Mouse (Mus musculus): Measurements from ENCODE around the gene Gm136. TPM values are rescaled to one million over a fixed set of nuclear protein-coding genes. Genes with fewer than 3 reads are reported as not detected.

The Gm136 gene
- total RNA-seq (2012; rRNA removed): not detected in 2 replicates
- total RNA-seq (2014; rRNA removed): not detected in 2 replicates
- not detected in 2 replicates for polyA plus RNA-seq (2012; ENCODE audit: insufficient read length, low read depth)

DNA sequence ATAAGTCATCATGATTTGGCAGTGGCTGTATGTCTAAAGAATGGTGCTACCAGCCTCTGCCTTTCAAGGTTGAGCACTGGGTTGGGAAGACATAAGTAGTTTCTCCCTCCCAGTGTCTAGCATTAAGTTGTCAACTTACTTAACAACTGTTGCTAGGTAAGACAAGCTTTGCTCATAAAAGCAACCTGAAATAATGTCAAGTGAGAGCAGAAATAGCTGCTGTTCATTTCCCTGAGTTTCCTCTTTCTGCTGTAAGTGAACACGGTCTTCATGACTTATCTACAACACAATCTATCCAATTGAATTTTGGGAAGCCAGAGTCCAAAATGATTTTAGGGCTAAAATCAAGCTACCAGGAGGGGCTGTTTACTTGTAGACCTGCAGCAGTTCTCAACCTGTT, at the start of gene Gm136:
Gene Gm136 (minus strand): TSS at position 101 of the 400 bp plus-strand sequence.
- dilution Hi-C loops (cut with MboI; ENCODE audit: extremely low pct_ligation_motif_present, extremely low pct_unique_long_range_greater_than_20kb, low sequenced_read_pairs): no loop called here
- H3K9ac ChIP-seq (ENCODE audit: insufficient read depth, low read depth): no peak within 1 kb of the TSS
- peaks cover 10% of the 10 kb centered on the region for H3K27me3 ChIP-seq (replicated peaks)
- H3K4me2 ChIP-seq (ENCODE audit: insufficient read depth, low read depth, poor library complexity, severe bottlenecking): no peak within 1 kb of the TSS
- no peaks in the 10 kb centered on the region for H3K36me3 ChIP-seq (replicated peaks in 1 of 2; ENCODE audit: control insufficient read depth in 1 of 2, insufficient read depth in 1 of 2, low read length in 1 of 2)
- H3K27ac ChIP-seq (ENCODE audit: insufficient read depth, low read depth): no peak within 1 kb of the TSS
- H3K79me2 ChIP-seq (replicated peaks; ENCODE audit: control insufficient read depth, extremely low read depth, insufficient read depth, poor library complexity, severe bottlenecking): no peaks in the 10 kb centered on the region
- H3K9me3 ChIP-seq (replicated peaks; ENCODE audit: low read length): no peaks in the 10 kb centered on the region
- in situ Hi-C loops (cut with MboI; ENCODE audit: low pct_ligation_motif_present, low pct_unique_long_range_greater_than_20kb, low sequenced_read_pairs): no loop called here
- no peak within 1 kb of the TSS for H3K4me3 ChIP-seq (replicated peaks in 1 of 3; ENCODE audit: low read depth in 2 of 3, low read length in 2 of 3, poor library complexity in 1 of 3)
- DNase-seq (ENCODE audit: extremely low read depth): no peak
- TF ChIP-seq MAX (IDR thresholded peaks at IDR 0.05; ENCODE audit: low read length) (no peak), JUND (conservative IDR thresholded peaks at IDR 0.05; ENCODE audit: low read depth, low read length) (no peak), CHD2 (IDR thresholded peaks at IDR 0.05; ENCODE audit: low read length) (no peak), SMC3 (IDR thresholded peaks at IDR 0.05; ENCODE audit: low read depth, low read length) (no peak), IRF4 (IDR thresholded peaks at IDR 0.05; ENCODE audit: low read depth, low read length) (no peak)
- H3K4me1 ChIP-seq (ENCODE audit: control insufficient read depth in 1 of 2, insufficient read depth in 2 of 2): no peaks in the 10 kb centered on the region

DNA sequence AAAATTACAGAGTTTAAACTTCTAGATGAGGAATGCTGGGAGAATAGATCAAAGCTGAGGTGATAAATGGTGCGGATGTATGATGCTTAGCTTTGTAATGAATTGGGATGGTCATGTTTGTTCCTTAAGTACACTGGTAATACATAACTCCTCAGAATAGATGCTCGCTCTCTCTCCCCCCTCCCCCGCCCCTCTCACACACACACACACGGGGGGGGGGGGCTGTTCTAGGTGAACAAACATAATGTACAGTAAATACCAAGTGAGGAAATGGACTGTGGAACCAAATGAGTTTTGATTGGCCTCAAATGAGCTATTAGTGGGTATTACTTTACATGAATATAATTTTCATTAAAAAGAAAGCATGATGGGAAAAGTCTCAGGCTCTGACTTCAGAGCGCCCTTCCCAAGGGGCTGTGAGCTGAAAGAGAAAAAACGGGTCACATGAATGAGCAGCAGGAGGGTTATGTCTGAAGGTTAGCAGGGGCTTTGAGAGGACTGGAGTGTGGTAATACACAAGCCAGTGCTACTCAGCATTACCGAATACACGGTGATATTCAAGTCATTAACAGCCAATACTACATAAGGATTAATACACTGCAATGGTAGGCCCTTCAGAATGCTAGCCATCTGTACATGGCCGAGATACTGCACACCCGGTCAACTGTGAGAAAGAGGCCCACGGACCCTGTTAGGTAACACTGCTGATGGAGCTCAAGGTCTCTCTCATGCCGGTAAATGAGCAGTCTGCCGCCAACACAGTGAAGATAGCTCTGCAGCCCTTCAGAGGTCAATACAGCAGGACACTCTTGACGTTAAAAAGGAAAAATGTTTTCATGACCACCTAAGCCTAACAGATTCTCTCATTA, 45.3 kb upstream of the Gm136 start:
- Histone ChIP-seq H3K4me3 (replicated peaks in 1 of 3; ENCODE audit: low read depth in 2 of 3, low read length in 2 of 3, poor library complexity in 1 of 3) (no peak overlapping the region), H3K4me1 (ENCODE audit: control insufficient read depth in 1 of 2, insufficient read depth in 2 of 2) (peaks cover 0 to 7% of the 10 kb centered on the region in 2 experiments; a peak in 3 of 4 replicates), H3K27ac (ENCODE audit: insufficient read depth, low read depth) (no peak overlapping the region), H3K9me3 (replicated peaks; ENCODE audit: low read length) (no peaks in the 10 kb centered on the region), H3K79me2 (replicated peaks; ENCODE audit: control insufficient read depth, extremely low read depth, insufficient read depth, poor library complexity, severe bottlenecking) (no peaks in the 10 kb centered on the region), H3K4me2 (ENCODE audit: insufficient read depth, low read depth, poor library complexity, severe bottlenecking) (no peak overlapping the region), H3K9ac (ENCODE audit: insufficient read depth, low read depth) (no peak overlapping the region), H3K36me3 (replicated peaks in 1 of 2; ENCODE audit: control insufficient read depth in 1 of 2, insufficient read depth in 1 of 2, low read length in 1 of 2) (peaks cover 8 to 24% of the 10 kb centered on the region in 2 experiments), H3K27me3 (replicated peaks) (no peaks in the 10 kb centered on the region)
- no peak for DNase-seq (ENCODE audit: extremely low read depth)
- in situ Hi-C loops (cut with MboI; ENCODE audit: low pct_ligation_motif_present, low pct_unique_long_range_greater_than_20kb, low sequenced_read_pairs): no loop called here
- TF ChIP-seq ZKSCAN1 (IDR thresholded peaks at IDR 0.05; ENCODE audit: borderline replicate concordance, low read depth, low read length) (no peak), USF1 (IDR thresholded peaks at IDR 0.05; ENCODE audit: low read depth, low read length) (no peak), JUND (conservative IDR thresholded peaks at IDR 0.05; ENCODE audit: low read depth, low read length) (no peak), IRF4 (IDR thresholded peaks at IDR 0.05; ENCODE audit: low read depth, low read length) (no peak), CHD2 (IDR thresholded peaks at IDR 0.05; ENCODE audit: low read length) (no peak)
- dilution Hi-C loops (cut with MboI; ENCODE audit: extremely low pct_ligation_motif_present, extremely low pct_unique_long_range_greater_than_20kb, low sequenced_read_pairs): no loop called here

DNA sequence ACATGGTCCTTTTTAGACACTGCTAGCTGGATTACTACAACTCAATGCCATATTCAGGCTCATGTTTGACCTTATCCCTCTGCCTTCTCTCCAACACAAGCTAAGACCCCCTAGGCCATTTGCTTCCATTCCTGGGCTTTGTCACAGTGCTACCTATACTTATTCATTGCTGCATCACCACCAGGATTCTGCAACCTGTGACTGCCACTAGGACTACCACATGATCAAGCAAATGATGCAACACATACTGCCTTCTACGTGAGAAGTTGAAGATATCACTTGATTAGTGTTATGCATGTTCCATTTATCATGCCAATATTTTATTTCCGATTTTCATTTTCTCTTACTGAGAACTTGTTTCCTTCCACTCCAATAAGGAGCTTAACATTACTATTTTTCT, 41.9 kb upstream of the Gm136 start:
- dilution Hi-C loops (cut with MboI; ENCODE audit: extremely low pct_ligation_motif_present, extremely low pct_unique_long_range_greater_than_20kb, low sequenced_read_pairs) (no loop called here), in situ Hi-C loops (cut with MboI; ENCODE audit: low pct_ligation_motif_present, low pct_unique_long_range_greater_than_20kb, low sequenced_read_pairs) (no loop called here)
- no peak for TF ChIP-seq USF2 (conservative IDR thresholded peaks at IDR 0.05; ENCODE audit: low read depth, low read length)
- TF ChIP-seq RCOR1 (conservative IDR thresholded peaks at IDR 0.05; ENCODE audit: low read depth, low read length): no peak
- TF ChIP-seq ZNF384 (IDR thresholded peaks at IDR 0.05; ENCODE audit: low read depth, low read length): no peak
- no peak for TF ChIP-seq MXI1 (IDR thresholded peaks at IDR 0.05; ENCODE audit: low read depth, low read length)
- no peak for TF ChIP-seq MYC (IDR thresholded peaks at IDR 0.05; ENCODE audit: low read depth, low read length)
- no peak for TF ChIP-seq E2F4 (IDR thresholded peaks at IDR 0.05; ENCODE audit: insufficient replicate concordance, low read depth, low read length)
- no peak for TF ChIP-seq POLR2A (IDR thresholded peaks at IDR 0.05; ENCODE audit: low read depth, low read length)
- no peak for TF ChIP-seq ZC3H11A (IDR thresholded peaks at IDR 0.05; ENCODE audit: low read depth, low read length)
- TF ChIP-seq NELFE (IDR thresholded peaks at IDR 0.05; ENCODE audit: low read depth, low read length): no peak
- no peak for TF ChIP-seq PAX5 (IDR thresholded peaks at IDR 0.05; ENCODE audit: low read length)
- TF ChIP-seq RAD21 (IDR thresholded peaks at IDR 0.05; ENCODE audit: low read depth, low read length): no peak
- TF ChIP-seq NRF1 (IDR thresholded peaks at IDR 0.05; ENCODE audit: low read depth, low read length): no peak
- TF ChIP-seq ETS1 (conservative IDR thresholded peaks at IDR 0.05; ENCODE audit: low read depth, low read length): no peak
- no peak for TF ChIP-seq ZKSCAN1 (IDR thresholded peaks at IDR 0.05; ENCODE audit: borderline replicate concordance, low read depth, low read length)

More for the DNA sequence above, 41.9 kb upstream of the Gm136 start:
- H3K9me3 ChIP-seq (replicated peaks; ENCODE audit: low read length): no peaks in the 10 kb centered on the region
- no peak overlapping the region for H3K9ac ChIP-seq (ENCODE audit: insufficient read depth, low read depth)
- no peak for DNase-seq (ENCODE audit: extremely low read depth)
- no peaks in the 10 kb centered on the region for H3K79me2 ChIP-seq (replicated peaks; ENCODE audit: control insufficient read depth, extremely low read depth, insufficient read depth, poor library complexity, severe bottlenecking)
- H3K27me3 ChIP-seq (replicated peaks): no peaks in the 10 kb centered on the region
- H3K36me3 ChIP-seq (replicated peaks in 1 of 2; ENCODE audit: control insufficient read depth in 1 of 2, insufficient read depth in 1 of 2, low read length in 1 of 2): peaks cover 0 to 6% of the 10 kb centered on the region in 2 experiments
- H3K4me1 ChIP-seq (ENCODE audit: control insufficient read depth in 1 of 2, insufficient read depth in 2 of 2): peaks cover 0 to 7% of the 10 kb centered on the region in 2 experiments; a peak in 3 of 4 replicates
- H3K27ac ChIP-seq (ENCODE audit: insufficient read depth, low read depth): no peak overlapping the region
- no peak overlapping the region for H3K4me3 ChIP-seq (replicated peaks in 1 of 3; ENCODE audit: low read depth in 2 of 3, low read length in 2 of 3, poor library complexity in 1 of 3)
- no peak overlapping the region for H3K4me2 ChIP-seq (ENCODE audit: insufficient read depth, low read depth, poor library complexity, severe bottlenecking)

Measured in CH12.LX (cell line).